Mouse (Mus musculus) kidney, postnatal 14 days (tissue): ENCODE data around the gene Wdr60.
"Not testable (repeated sequence)": the region's sequence is repeated elsewhere in the genome, so short reads cannot be mapped to it uniquely, and the experiment has no call there.

ENCODE experiments used
- DNase-seq: peaks from one replicate; pipeline ENCODE4 v3.0.0; 2022; ENCODE audit warnings: mixed read lengths

Wdr60 gene

DNA sequence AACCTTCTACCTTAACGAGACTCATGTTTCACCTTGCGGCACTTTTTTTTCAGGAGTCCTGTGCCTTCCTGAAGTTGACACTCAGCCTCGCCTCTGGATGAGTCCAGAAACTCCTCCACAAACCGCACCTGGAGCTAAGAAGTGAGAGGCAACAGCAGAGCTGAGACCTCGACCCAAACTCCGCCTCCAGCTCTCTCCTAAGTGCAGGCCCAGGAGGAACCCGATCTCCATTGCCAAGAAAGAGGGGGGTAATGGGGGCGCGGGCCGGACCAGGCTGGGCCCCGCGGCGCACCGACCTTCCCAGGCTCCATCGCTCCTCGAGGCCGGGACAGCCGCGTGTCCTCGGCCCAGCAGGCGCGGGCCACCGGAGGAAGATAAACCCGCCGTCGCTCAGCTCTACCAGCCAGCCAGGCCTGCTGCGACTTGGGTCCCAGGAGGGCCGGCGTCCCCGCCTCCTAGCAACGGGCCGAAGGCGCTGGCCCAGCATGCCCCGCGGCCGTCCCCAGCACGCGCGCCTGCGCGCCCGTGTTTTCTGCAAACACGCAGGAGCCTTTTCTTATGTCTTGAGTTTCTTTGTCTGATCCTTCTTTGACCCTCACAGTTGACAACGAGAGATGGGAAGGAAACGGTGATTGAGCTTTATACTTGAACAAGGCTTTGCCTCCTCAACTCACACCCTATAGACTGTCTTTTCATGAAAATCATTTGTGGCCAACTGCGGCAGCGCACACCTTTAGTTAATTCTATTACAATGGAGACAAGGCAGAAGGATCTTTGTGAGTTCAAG is at the start of gene Wdr60:
Gene Wdr60, minus strand, starts transcription at position 468 of the 787 bp plus-strand sequence.
- DNase-seq, result peak; percentile 93

DNA sequence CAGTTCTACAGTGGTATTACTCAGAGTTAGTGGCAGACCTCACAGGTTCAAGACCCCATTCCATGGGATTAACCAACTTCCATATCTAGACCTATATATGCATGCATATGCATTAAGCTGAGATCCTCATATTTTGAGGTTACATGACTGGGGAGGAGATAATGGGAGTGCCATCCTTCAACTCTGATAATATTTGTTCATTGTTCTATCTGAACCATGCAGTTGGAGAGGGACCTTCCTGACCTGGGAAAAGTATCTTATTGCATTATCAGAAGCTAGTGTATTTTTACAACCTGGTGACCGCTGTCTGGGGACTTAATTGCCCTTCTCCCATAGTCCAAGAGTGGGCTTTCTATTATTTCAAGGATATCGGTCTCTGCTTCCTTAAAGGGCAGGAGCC is 45.8 kb upstream of the Wdr60 start:
- no peak for DNase-seq

DNA sequence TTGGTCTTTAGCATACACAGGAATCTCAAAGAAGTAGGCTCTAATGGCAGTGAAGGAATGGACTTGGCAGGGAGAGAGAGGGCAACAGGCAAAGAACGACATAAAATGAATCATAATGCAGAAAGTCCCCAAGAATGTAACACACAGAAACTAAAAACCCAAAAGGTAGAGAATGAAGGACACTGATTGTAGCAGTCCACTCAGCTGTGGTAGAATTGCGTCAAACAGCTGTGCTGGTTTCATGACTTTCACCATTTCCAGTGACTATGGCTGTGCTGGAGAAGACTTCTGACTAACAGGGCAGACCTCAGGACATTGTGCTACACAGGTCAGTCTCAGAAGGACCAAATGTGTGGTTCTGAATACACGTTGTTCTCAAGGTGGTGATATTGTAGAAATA is 45.0 kb upstream of the Wdr60 start:
- DNase-seq, result no peak

DNA sequence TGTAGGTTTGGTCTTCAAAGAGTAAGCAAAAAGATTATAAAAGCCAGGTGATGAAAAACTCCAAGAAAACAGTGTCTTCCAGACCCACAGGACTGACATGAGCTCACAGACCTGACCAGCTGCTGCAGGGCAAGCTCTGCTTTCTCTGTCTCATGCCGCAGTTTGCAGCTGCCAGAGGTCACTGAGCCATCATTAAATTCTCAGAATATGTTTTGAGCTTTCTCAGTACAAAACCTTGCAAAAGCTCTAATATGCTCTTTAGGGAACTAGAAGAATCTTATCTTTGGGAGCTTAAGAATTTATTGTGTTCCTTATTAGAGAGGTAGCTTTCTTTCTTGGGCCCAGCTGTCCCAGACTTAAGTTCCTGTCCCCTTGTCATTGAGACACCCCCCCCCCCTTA is 43.2 kb upstream of the Wdr60 start:
- peak; percentile 32 for DNase-seq

DNA sequence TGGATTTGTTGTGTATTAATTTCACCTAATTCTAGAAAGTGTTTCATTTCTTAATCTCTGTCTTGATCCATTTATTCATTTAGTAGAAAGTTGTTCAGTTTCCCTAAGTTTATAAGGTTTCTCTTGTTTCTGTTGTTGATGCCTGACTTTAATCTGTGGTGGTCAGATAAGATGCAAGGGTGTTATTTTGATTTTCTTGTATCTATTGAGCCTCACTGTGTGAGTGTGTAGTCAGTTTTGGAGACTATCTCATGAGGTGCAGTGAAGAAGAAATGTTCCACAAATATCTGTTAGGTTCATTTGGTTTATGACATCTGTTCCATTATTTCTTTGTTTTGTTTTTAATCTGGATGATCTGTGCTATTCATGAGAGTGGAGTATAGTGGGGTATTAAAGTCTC is 39.4 kb upstream of the Wdr60 start:
- DNase-seq, result no peak

DNA sequence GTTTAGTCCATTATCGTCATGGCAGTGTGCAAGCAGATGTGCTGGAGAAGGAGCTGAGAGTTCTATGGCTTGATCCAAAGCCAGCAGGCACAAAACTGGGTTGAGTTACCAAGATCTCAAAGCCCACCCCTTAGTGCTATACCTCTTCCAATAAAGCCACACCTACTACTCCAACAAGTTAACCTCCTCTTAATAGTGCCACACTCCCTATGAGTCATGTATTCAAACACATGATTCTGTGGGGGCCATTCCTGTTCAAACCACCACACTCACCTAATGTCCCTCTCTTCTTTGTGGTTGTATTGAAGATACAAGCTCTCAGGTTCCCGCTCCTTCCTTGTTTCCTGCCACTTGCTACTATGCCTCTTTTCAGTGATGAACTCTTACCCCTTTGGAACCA is 37.1 kb upstream of the Wdr60 start:
- DNase-seq, result no peak

DNA sequence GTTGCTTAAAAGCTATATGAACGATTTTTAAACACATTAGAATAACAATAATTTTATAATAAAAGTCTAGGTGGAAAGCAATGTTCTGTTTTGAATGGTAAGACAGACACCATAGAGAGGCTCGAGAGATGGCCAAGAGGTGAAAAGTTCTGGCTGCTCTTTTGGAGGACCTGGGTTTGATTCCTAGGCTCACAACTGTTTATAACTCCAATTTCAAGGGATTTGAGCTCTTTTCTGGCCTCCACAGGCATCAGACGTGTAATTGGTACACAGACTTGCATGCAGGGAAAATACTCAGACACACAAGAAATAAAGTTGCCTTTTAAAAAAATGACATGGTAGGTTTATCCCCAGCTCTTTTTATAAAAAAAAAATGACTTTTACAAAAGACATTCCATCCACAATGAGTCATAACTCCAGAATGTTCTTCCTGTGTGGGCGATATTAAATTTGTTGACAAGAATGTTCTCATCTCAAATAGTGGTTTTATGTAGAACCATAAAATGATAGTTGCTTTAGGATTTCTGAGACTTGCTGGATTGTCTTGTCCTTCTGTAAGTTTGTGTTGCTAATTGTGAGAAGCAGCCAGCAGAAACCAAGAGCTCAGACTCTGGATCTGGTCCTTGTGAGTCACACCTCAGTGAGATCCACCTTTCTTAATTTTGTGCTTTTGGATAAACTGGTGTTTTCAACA is 30.9 kb upstream of the Wdr60 start:
- DNase-seq, result no peak

DNA sequence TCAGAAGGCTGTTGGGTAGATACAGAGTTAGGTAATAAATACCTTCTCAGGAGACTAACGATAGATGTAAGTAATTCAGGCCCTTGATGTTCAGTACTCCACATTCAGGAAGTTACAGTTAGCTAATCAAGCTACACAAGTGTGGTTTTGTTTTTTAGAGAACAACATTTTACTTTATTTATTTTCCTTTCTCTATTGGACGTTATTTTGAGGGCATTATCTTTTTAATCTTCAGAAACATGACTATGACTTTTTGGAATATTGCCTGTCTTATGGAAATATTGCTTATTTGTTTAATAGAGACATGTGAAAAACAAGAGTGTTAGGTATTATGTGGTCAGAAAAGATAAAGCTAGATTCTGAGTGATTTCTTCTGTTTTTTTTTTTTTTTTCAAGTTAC is 30.4 kb upstream of the Wdr60 start:
- DNase-seq, result no peak

DNA sequence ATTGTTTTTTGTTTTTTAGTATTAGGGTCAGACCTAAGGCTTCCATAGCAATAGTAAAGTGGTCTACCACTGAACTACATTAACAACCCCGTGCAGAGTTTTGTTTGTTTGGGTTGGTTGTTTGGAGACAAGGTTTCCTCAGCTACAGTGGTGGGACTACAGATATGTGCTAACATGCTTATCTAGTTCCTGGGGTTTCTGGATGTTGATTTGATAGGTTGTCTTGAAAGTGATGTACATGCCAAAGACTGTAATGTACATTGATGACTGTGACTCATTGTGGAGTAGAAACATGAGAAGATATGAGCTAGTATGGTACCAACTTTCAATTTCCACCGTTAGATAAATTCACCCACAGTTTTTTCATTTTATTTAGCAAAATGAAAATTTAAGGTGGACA is 20.7 kb upstream of the Wdr60 start:
- no peak for DNase-seq

DNA sequence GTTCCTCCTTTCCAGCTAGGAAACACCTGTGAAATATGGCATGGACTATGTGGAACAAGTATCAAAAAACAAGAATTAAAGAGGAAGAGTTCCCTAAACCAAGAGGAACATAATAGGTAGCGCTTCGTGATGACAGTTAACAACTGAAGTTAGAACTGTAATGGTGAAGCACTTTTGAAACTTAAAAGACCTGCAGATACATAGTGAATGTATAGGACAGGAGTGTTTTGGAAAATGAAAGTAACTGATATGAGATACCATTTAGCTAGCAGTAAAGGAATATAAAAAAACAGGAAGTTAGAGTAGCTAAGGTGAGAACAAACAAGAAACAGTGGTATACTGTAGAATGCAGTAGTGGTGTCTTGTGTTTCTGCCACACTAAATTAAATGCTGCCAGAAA is 20.0 kb upstream of the Wdr60 start:
- DNase-seq, result no peak

DNA sequence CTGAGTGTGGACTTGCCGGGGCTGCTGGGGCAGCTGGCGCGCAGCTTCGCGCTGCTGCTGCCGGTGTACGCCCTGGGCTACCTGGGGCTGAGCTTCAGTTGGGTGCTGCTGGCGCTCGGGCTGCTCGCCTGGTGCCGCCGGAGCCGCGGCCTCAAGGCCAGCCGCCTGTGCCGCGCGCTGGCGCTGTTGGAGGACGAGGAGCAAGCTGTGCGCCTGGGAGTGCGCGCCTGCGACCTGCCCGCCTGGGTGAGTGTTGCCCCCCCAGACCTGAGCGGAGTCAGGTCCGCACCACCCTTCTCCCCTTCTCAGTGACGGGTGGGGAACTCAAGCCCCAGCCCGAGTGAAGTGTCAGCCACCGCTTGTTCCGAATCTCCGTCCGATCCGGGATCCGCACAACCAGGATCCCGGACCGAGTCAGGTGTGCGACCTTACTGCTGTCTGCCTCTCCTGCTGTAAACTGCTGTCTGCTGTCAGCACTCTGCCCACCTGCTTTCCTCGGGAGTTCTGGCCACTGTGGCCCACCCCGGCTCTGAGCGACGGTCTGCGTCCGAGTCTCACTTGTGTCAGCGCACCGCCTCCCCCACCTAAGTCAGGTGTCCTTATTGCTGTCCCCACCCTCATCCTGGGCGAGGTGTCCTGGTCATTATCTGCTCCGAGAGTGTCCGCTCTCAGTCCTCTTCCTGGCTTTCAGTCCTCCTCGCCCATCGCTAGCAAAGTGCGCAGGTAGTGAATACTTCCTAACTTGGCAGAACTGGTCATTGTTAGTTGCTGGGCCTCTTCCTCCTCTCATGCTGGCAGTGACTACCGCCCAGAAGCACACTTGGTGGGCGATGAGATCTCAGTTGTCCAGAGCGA is 18.8 kb upstream of the Wdr60 start:
- no peak for DNase-seq

DNA sequence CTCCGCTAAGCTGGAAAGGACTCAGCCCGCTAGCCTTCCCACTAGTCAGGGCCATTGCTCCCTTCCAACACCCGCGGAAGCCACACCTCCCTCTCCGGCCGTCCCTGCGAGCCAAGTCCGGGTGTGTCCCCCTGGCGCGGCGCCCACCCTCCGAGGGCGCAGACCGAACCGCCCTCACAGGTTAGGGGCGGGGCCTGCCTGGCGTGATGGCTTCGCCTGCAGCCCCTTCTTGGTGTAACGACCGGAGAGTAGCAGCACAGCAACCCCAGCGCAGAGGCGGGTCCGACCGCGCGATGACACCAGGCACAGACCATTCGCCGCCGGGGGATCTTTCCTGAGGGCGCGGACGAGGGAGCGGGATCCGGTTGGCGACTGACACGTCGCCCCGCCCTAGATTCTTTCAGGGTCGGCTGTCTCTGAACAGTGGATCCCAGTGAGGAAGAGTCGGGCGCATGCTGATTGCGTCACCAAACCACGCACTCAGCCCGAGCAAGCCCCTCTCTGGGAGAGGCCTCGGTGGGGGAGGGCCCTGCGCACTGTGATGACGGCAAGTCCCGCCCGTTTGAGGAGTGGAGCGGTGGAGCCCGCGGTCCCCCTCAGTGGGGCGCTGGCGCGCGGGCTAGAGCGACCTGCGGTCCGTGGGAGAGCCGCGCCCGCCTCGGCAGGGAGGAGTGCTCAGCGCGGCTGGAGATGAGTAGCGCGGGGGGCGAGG is 18.0 kb upstream of the Wdr60 start, which contains the start of gene Esyt2:
Gene Esyt2, plus strand, starts transcription at position 544 of the 712 bp plus-strand sequence.
- peak; percentile 100 for DNase-seq

DNA sequence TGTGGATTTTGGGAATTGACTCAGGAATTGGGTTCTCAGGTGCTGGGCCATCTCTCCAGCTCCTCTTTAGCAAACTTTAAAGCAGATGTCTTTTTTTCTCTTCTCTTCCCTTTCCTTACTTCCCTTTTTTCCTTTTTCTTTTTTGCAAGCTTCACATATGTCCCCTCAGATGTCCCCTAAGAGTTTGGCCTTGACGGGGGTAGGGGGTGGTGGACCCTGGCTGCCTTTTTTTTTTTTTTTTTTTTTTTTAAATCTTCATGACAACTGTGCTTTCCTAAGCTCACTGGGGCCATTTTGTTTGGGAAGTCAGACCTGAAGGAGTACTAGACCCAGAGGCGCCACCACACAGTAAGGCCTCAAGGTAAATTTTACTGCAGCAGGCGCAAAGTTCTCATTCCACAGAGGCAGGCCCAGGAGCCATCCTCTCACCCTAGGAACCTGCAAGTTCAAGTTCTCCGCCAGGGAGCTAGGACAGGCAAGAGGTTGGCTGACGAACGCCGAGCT is 17.4 kb upstream of the Wdr60 start:
- DNase-seq, result no peak

DNA sequence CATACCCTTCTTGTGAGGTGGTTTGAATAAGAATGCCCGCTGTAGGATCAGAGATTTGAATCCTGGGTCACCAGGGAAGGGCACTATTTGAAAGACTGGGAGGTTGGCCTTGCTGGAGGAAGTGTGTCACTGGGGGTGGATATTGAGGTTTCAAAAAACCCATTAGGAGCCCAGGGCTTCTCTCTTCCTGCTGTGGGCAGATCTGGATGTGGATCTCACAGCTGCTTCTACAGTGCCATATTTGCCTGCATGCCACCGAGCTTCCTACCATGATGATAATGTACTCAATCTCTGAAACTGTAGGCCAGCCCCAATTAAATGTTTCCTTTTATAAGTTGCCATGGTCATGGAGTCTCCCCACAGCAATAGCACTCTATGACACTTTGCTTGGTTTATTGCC is 16.4 kb upstream of the Wdr60 start:
- no peak for DNase-seq

DNA sequence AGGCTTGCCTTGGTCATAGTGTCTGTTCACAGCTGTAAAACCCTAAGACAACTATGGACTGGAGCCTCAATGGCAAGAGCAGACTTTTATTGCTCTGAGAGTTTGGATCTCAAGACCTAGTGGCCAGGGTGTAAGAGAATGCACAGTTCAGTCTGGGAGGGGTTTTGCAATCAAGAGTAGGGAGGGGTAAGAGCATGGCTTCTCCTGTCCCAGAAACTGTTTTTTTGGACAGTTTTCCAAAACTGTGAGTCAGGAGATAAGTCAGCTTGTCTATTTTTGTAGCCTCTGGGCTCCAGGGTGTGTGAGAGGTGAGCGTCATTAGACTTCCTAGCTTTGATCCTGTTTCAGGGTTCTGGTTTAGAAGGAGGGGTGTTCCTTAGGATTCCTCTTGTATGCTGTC is 15.7 kb upstream of the Wdr60 start:
- no peak for DNase-seq

DNA sequence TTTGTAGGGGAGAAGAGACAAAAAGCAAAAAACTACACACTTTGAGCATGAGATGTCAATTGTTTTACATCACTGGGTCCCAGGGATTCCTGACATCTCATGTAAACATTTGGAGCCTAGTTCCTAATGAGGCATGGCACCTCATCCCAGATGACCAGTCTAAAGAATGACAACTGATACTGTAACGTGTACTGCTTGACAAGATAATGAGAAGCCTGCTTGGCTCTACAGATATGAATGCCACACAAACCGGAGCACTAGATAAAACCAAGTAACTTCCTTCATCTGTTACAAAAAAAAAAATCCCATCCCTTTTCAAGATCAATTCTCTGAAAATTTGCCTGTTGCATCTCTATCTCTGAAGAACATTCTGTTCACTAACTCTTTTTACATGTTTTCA is 14.1 kb upstream of the Wdr60 start:
- DNase-seq, result no peak

DNA sequence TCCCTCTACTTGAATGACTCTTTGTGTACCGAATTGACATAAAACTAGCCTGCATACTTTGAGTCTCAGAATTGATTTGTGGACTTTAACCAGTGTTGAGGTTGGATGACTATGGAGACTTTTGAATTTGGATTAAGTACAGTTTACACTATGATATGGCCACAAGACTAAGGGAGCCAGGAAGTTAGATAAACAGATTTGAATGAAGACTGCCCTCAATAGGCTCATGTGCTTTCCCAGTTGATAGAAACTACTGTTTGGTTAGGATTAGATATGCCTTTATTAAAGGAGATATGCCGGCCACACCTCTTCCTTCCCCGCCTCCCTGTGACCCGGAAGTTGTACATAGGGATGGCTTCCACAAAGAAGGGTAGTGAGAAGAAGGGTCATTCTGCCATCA is 12.8 kb upstream of the Wdr60 start:
- no peak for DNase-seq

DNA sequence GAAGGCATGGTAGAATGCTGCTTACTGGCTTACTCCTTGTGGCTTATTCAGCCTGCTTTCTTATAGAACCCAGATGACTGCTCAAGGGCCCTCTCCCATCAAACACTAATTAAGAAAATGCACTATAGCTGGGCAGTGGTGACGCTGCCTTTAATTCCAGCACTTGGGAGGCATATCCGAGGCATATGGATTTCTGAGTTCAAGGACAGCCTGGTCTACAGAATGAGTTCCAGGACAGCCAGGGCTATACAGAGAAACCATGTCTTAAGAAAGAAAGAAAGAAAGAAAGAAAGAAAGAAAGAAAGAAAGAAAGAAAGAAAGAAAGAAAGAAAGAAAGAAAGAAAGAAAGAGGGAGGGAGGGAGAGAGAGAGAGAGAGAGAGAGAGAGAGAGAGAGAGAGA is 12.3 kb upstream of the Wdr60 start, which contains the start of gene Gm11027:
Gene Gm11027, plus strand, starts transcription at position 301 of the 400 bp plus-strand sequence.
- not testable (repeated sequence) for DNase-seq

DNA sequence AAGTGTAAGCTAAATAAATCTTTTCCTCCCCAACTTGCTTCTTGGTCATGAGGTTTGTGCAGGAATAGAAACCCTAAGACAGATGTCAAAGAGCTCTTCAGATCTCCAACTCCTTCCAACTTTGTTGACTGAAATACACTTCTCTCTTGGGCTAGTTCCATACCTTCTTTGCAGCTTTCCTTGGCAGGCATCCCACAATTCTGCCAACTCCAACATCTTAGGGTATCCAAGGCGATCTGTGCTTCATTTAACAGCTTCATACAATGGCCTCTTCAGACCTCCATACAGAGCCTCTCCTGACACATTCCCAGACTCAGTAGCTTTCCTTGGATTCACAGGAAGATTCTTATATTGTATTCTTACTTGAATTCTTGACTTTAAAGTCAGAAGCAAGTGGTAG is 10.9 kb upstream of the Wdr60 start:
- no peak for DNase-seq

DNA sequence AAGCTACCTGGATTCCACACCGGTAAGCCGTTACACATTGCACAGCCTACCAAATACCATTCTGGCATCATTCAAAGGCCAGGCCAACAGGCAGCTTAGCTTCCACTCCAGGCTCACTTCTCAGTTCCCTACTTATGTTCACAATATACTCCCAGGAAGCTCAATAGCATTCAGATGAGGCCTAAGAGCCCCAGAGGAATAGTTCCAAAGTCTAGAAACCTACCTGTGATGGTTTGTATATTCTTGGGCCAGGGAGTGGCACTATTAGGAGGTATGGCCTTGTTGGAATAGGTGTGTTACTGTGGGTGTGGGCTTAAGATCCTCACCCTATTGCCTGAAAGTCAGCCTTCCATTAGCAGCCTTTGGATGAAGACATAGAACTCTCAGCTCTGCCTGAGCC is 8.2 kb upstream of the Wdr60 start:
- no peak for DNase-seq

DNA sequence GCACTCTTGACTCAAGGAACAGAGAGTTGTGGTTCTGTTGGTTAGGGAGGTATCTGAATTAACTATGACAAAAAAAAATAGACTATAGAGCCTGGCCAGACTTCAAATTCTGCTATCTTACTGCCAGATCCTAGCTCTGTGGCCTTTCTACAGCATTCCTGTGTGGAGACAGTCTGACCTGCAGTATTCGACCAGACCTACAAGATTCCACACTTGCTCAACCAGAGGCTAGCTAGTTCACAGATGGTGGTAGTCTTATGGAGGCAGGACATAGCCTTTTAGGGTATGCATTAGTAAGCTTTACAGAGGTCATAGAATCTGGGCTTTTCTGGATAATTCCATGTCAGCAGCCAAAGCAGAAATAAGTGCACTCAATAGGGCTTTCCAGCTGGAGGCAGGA is 7.7 kb upstream of the Wdr60 start:
- DNase-seq, result no peak

DNA sequence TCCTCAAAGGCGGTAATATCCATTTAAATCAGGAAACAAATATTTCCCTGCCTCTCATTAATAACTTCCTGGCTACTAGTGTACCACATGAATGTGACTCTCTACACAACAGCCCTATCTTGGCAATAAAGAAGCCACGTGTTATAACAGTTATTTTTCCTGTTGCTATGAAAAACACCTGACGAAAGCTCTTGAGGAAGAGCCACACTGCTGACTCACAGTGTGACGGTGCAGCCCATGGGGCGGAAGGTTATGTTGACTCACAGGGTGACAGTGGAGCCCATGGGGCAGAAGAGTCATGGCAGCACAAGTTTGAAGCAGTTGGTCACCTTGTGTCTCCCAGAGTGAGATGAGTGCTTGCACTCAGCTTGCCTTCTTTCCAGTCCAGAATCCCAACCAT is 6.6 kb upstream of the Wdr60 start:
- DNase-seq, result no peak

DNA sequence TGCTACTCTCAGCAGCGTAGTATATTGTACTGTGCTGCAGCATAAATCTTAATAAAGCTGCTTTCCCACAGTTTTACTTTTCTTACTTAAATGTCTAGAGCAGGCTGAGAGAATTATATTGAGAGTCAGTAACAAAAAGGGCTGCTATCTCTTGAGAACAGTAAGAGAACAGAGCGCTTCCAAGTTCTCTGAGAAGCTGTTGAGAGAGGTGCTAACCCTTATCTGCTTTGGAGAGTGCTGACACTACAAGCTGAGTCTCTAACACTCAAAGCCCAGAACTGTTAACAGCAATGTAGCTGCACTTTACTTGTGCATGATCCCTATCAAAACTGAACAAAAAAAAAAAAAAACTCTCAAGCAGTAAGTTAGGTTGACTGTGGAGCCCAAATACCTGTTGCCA is 2.5 kb upstream of the Wdr60 start:
- no peak for DNase-seq
